In genomic region chr4:58508833-58509232, GRCm38 (mm10) we compare ENCODE assay signal across 8 mouse cellular contexts. TPM values are rescaled to one million over a fixed set of nuclear protein-coding genes. Genes with fewer than 3 reads are reported as not detected.
DNase-seq lines count a peak whose midpoint lies in the region; ATAC-seq and TF ChIP-seq lines count a peak whose summit lies in the region.

No protein-coding gene starts in this region.

- no peak overlapping the region for H3K9ac ChIP-seq in midbrain, postnatal 0 days (replicated peaks; ENCODE audit: low read length, poor library complexity, severe bottlenecking)
- no peak overlapping the region for H3K9ac ChIP-seq in midbrain, embryonic 11.5 days (ENCODE audit: low read length)
- no peak overlapping the region for H3K9ac ChIP-seq in heart, embryonic 15.5 days
- no peak overlapping the region for H3K9ac ChIP-seq in stomach, postnatal 0 days (ENCODE audit: low read length)

- no peaks in the 10 kb centered on the region for H3K36me3 ChIP-seq in midbrain, postnatal 0 days (ENCODE audit: insufficient read depth, low read length)
- H3K36me3 ChIP-seq in midbrain, embryonic 11.5 days (ENCODE audit: control insufficient read depth, insufficient read depth, low read length), result no peaks in the 10 kb centered on the region
- no peaks in the 10 kb centered on the region for H3K36me3 ChIP-seq in heart, embryonic 15.5 days
- no peaks in the 10 kb centered on the region for H3K36me3 ChIP-seq in stomach, postnatal 0 days (ENCODE audit: control insufficient read depth, insufficient read depth, low read length)

- no peaks in the 10 kb centered on the region for H3K9me3 ChIP-seq in midbrain, postnatal 0 days (ENCODE audit: low read length)
- no peaks in the 10 kb centered on the region for H3K9me3 ChIP-seq in midbrain, embryonic 11.5 days (ENCODE audit: control insufficient read depth, low read length)
- no peaks in the 10 kb centered on the region for H3K9me3 ChIP-seq in heart, embryonic 15.5 days (replicated peaks)
- H3K9me3 ChIP-seq in stomach, postnatal 0 days (ENCODE audit: control insufficient read depth, low read length), result no peaks in the 10 kb centered on the region

- H3K27me3 ChIP-seq in midbrain, postnatal 0 days (ENCODE audit: insufficient read depth, low read length), result no peaks in the 10 kb centered on the region
- H3K27me3 ChIP-seq in midbrain, embryonic 11.5 days (ENCODE audit: control insufficient read depth, insufficient read depth, low read length), result no peaks in the 10 kb centered on the region
- H3K27me3 ChIP-seq in heart, embryonic 15.5 days, result no peaks in the 10 kb centered on the region
- H3K27me3 ChIP-seq in stomach, postnatal 0 days (ENCODE audit: control insufficient read depth, insufficient read depth, low read length), result no peaks in the 10 kb centered on the region

- peak overlapping the region; percentile 38; the same call in 1 of the 2 replicates for H3K27ac ChIP-seq in gastrocnemius, adult 2 months
- no peak overlapping the region for H3K27ac ChIP-seq in midbrain, postnatal 0 days (ENCODE audit: low read depth, low read length)
- H3K27ac ChIP-seq in midbrain, embryonic 11.5 days (ENCODE audit: low read depth, low read length), result no peak overlapping the region
- H3K27ac ChIP-seq in heart, embryonic 15.5 days, result peak overlapping the region; percentile 49
- H3K27ac ChIP-seq in stomach, postnatal 0 days (replicated peaks), result peak overlapping the region; percentile 76

- H3K4me3 ChIP-seq in gastrocnemius, adult 2 months, result no peak overlapping the region
- H3K4me3 ChIP-seq in midbrain, postnatal 0 days (ENCODE audit: low read depth, low read length), result no peak overlapping the region
- no peak overlapping the region for H3K4me3 ChIP-seq in midbrain, embryonic 11.5 days (ENCODE audit: low read depth, low read length)
- no peak overlapping the region for H3K4me3 ChIP-seq in heart, embryonic 15.5 days
- H3K4me3 ChIP-seq in stomach, postnatal 0 days (ENCODE audit: low read depth, low read length), result no peak overlapping the region

- WGBS in midbrain, postnatal 0 days, result 55% methylated on average over 7 of the region's 7 CpGs
- 68% methylated on average over 7 of the region's 7 CpGs for WGBS in midbrain, embryonic 11.5 days
- 43% methylated on average over 7 of the region's 7 CpGs for WGBS in heart, embryonic 15.5 days
- WGBS in stomach, postnatal 0 days, result 40% methylated on average over 7 of the region's 7 CpGs

- no peak for TF ChIP-seq EP300 in stomach, postnatal 0 days (optimal IDR thresholded peaks at IDR 0.05)

- no peak for TF ChIP-seq CTCF in gastrocnemius, adult 2 months (IDR thresholded peaks at IDR 0.05)
- no peak for TF ChIP-seq CTCF in midbrain, postnatal 0 days (IDR thresholded peaks at IDR 0.05)
- TF ChIP-seq CTCF in stomach, postnatal 0 days (IDR thresholded peaks at IDR 0.05; ENCODE audit: low read depth), result no peak

- ATAC-seq in midbrain, postnatal 0 days (ENCODE audit: low FRiP score), result no peak
- no peak for ATAC-seq in midbrain, embryonic 11.5 days (ENCODE audit: low FRiP score)
- ATAC-seq in heart, embryonic 15.5 days (replicated peaks; ENCODE audit: insufficient number of reproducible peaks, insufficient read depth, low FRiP score, low read depth), result no peak
- peak; percentile 51 for ATAC-seq in stomach, postnatal 0 days (ENCODE audit: low FRiP score, low TSS enrichment)

- H3K4me1 ChIP-seq in midbrain, postnatal 0 days (ENCODE audit: insufficient read depth, low read length), result no peaks in the 10 kb centered on the region
- H3K4me1 ChIP-seq in midbrain, embryonic 11.5 days (ENCODE audit: control insufficient read depth, insufficient read depth, low read length), result no peaks in the 10 kb centered on the region
- H3K4me1 ChIP-seq in heart, embryonic 15.5 days (replicated peaks), result peaks cover 13% of the 10 kb centered on the region
- 0 out of 2 replicates have a peak, but pooled peaks cover 10% of the 10 kb centered on the region for H3K4me1 ChIP-seq in stomach, postnatal 0 days (replicated peaks; ENCODE audit: control insufficient read depth, insufficient read depth)

- no peak for DNase-seq in gastrocnemius, adult 2 months
- no peak for DNase-seq in gastrocnemius, postnatal 10 days
- DNase-seq in midbrain, postnatal 0 days (ENCODE audit: low spot score), result peak; percentile 52
- no peak for DNase-seq in midbrain, embryonic 11.5 days (ENCODE audit: low spot score, missing footprints)
- DNase-seq in stomach, postnatal 0 days (ENCODE audit: low spot score), result peak; percentile 22
- no peak for DNase-seq in spleen, postnatal 10 days (ENCODE audit: low spot score in 2 of 2)
- no peak for DNase-seq in ovary, postnatal 36 days (ENCODE audit: low spot score)

- H3K4me2 ChIP-seq in midbrain, postnatal 0 days (ENCODE audit: low read depth, low read length, poor library complexity, severe bottlenecking), result no peak overlapping the region
- no peak overlapping the region for H3K4me2 ChIP-seq in midbrain, embryonic 11.5 days
- no peak overlapping the region for H3K4me2 ChIP-seq in heart, embryonic 15.5 days
- H3K4me2 ChIP-seq in stomach, postnatal 0 days (replicated peaks; ENCODE audit: low read depth), result no peak overlapping the region

- intact Hi-C loops in gastrocnemius, adult 2 months (cut with DNase I), result no loop called here

RNA-seq across cellular contexts. Expression of gene Lpar1, which starts 44.9 kb away (rescaled TPM):
- total RNA-seq in gastrocnemius, adult 2 months (2021), result 10 to 100 TPM in 1 of 2 experiments, 1 to 10 TPM in 1; 5.3 to 13.8 TPM
- 10 to 100 TPM; 32.5 to 46.0 TPM for total RNA-seq in gastrocnemius, postnatal 10 days (2021)
- total RNA-seq in midbrain, postnatal 0 days (2014; rRNA removed), result 17.9 and 19.1 TPM in 2 replicates
- polyA plus RNA-seq in midbrain, postnatal 0 days (2015; fragmentation: Nextera tagmentation; extraction: Ambion mirVana), result 28.7 and 28.8 TPM in 2 replicates
- polyA plus RNA-seq in midbrain, embryonic 11.5 days (2014; fragmentation: Nextera tagmentation; extraction: Ambion mirVana), result 45.2 and 50.7 TPM in 2 replicates
- polyA plus RNA-seq in heart, embryonic 15.5 days (2015; fragmentation: Nextera tagmentation; extraction: Ambion mirVana), result 18.7 and 22.5 TPM in 2 replicates
- polyA plus RNA-seq in stomach, postnatal 0 days (2015; fragmentation: Nextera tagmentation; extraction: Ambion mirVana), result 36.4 and 37.5 TPM in 2 replicates

Comparison
In these comparisons a context has a peak if more than half of its experiments do, and no peak if none do; other contexts are left out.
1. DNase-seq: peak in midbrain, postnatal 0 days (single experiment) and stomach, postnatal 0 days (single experiment); none in gastrocnemius, adult 2 months (single experiment), gastrocnemius, postnatal 10 days (single experiment), midbrain, embryonic 11.5 days (single experiment), spleen, postnatal 10 days (0 of 2) and ovary, postnatal 36 days (single experiment).
2. H3K27ac ChIP-seq: peak in gastrocnemius, adult 2 months (single experiment), heart, embryonic 15.5 days (single experiment) and stomach, postnatal 0 days (single experiment); none in midbrain, postnatal 0 days (single experiment) and midbrain, embryonic 11.5 days (single experiment).